Mouse (Mus musculus) neural tube, embryonic 13.5 days (tissue): ENCODE measurements at regions not wholly inside any gene's neighbourhood (a gene's known extent, or its start where the extent isn't known, plus 50 kb on each side); places are given as distances from the start of the nearest gene placed in this dataset. TPM values are rescaled to one million over a fixed set of nuclear protein-coding genes. Genes with fewer than 3 reads are reported as not detected.

ENCODE experiments used
- microRNA-seq: library from miRNA; unstranded; fragments of <30 nt; microRNA quantifications from one replicate; pipeline ENCODE4, GENCODE M21; 2016

Small RNA genes in the stretch of these regions (microRNA-seq; reads per million reads assigned to microRNA genes)
- not detected for gene Gm44375
